Mouse (Mus musculus): Measurements from ENCODE around the gene C1qtnf4.

DNA sequence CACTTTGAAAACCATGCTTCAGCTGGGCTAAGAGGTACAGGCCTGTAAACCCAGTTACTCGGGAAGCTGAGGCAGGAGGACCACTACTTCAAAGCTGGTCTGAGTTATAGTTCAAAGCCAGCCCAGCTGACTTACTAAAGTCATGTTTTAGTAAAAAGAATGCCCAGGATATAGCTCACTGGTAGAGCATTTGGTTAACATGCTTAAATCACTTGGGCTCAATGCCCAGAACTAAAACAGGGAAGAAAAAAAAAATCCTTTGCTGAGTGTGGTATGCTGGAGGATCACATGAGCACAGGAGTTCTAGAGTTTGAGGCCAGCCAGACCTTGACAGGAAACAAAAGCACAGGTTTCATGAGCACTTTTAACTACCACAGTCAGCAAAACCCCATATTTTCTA, 26.0 kb downstream of the C1qtnf4 start:
- no peak for TF ChIP-seq GATA1 (IDR thresholded peaks at IDR 0.05; ENCODE audit: low read length)
- no peak for TF ChIP-seq TAL1 (IDR thresholded peaks at IDR 0.05; ENCODE audit: low read length)

All from erythroblast, embryonic 14.5 days (primary cell).